Mouse (Mus musculus): ENCODE results near the gene Btbd35f12. TPM values are rescaled to one million over a fixed set of nuclear protein-coding genes. Genes with fewer than 3 reads are reported as not detected.

The Btbd35f12 gene
- polyA plus RNA-seq (2014; fragmentation: Illumina TruSeq; extraction: RNeasy Lipid Tissue Mini Kit (QIAGEN cat#74804); ENCODE audit: low read depth, low replicate concordance): not detected

GRCm38 (mm10) chrX:33313079-33313478, at the start of gene Btbd35f12:
Btbd35f12 (plus strand) TSS chrX:33313379.

Other genes with a start within 250 kb of the Btbd35f12 start
- gene Spin2-ps6, start 78.5 kb upstream of the Btbd35f12 start, polyA plus RNA-seq (2014; fragmentation: Illumina TruSeq; extraction: RNeasy Lipid Tissue Mini Kit (QIAGEN cat#74804); ENCODE audit: low read depth, low replicate concordance): not detected

Measured in sigmoid colon, adult 10 weeks (tissue).